Mouse (Mus musculus): ENCODE data around the gene Plekhg1. TPM values are rescaled to one million over a fixed set of nuclear protein-coding genes. Genes with fewer than 3 reads are reported as not detected.

Plekhg1 gene
- polyA plus RNA-seq, 1 experiment from 2014 or later = 17.5 TPM

- ATAC-seq (ENCODE audit: low read depth) = no peak
- 48% methylated on average over 3 of the region's 3 CpGs for WGBS
- no peaks in the 10 kb centered on the region for H3K9me3 ChIP-seq (ENCODE audit: control insufficient read depth, low read length)
- H3K4me2 ChIP-seq (ENCODE audit: low read depth, low read length) = no peak overlapping the region
- no peaks in the 10 kb centered on the region for H3K27me3 ChIP-seq (replicated peaks; ENCODE audit: control insufficient read depth, insufficient read depth, low read length)
- no peak overlapping the region for H3K27ac ChIP-seq (replicated peaks; ENCODE audit: low read depth, low read length)
- DNase-seq (ENCODE audit: low spot score) = no peak
- no peak overlapping the region for H3K4me3 ChIP-seq (ENCODE audit: low read depth, low read length)
- peaks cover 9% of the 10 kb centered on the region; the same call in 1 of the 2 replicates for H3K4me1 ChIP-seq (ENCODE audit: control insufficient read depth, insufficient read depth, low read length)
- H3K9ac ChIP-seq (ENCODE audit: low read depth, low read length) = no peak overlapping the region
- H3K36me3 ChIP-seq (ENCODE audit: control insufficient read depth, insufficient read depth, low read length) = no peaks in the 10 kb centered on the region
Measured at GRCm38 (mm10) chr10:3793825-3794224, 53.7 kb downstream of the Plekhg1 start.

- ATAC-seq (ENCODE audit: low read depth) = no peak
- H3K9me3 ChIP-seq (ENCODE audit: control insufficient read depth, low read length) = no peaks in the 10 kb centered on the region
Measured at GRCm38 (mm10) chr10:3799455-3799854, 59.3 kb downstream of the Plekhg1 start.

GRCm38 (mm10) chr10:3801254-3801653 lies 61.1 kb downstream of the Plekhg1 start:
- DNase-seq (ENCODE audit: low spot score) (no peak), ATAC-seq (ENCODE audit: low read depth) (no peak)
- WGBS = 81% methylated on average over 6 of the region's 6 CpGs
- no peaks in the 10 kb centered on the region; the same call in 1 of the 2 replicates for H3K4me1 ChIP-seq (ENCODE audit: control insufficient read depth, insufficient read depth, low read length)
- H3K27ac ChIP-seq (replicated peaks; ENCODE audit: low read depth, low read length) = no peak overlapping the region
- H3K9me3 ChIP-seq (ENCODE audit: control insufficient read depth, low read length) = no peaks in the 10 kb centered on the region
- H3K36me3 ChIP-seq (ENCODE audit: control insufficient read depth, insufficient read depth, low read length) = no peaks in the 10 kb centered on the region
- no peak overlapping the region for H3K9ac ChIP-seq (ENCODE audit: low read depth, low read length)
- no peak overlapping the region for H3K4me2 ChIP-seq (ENCODE audit: low read depth, low read length)
- no peak overlapping the region for H3K4me3 ChIP-seq (ENCODE audit: low read depth, low read length)
- H3K27me3 ChIP-seq (replicated peaks; ENCODE audit: control insufficient read depth, insufficient read depth, low read length) = no peaks in the 10 kb centered on the region

More at GRCm38 (mm10) chr10:3799455-3799854, 59.3 kb downstream of the Plekhg1 start:
- no peak overlapping the region for H3K4me3 ChIP-seq (ENCODE audit: low read depth, low read length)
- DNase-seq (ENCODE audit: low spot score) = no peak
- H3K9ac ChIP-seq (ENCODE audit: low read depth, low read length) = no peak overlapping the region
- no peaks in the 10 kb centered on the region for H3K27me3 ChIP-seq (replicated peaks; ENCODE audit: control insufficient read depth, insufficient read depth, low read length)
- no peak overlapping the region for H3K4me2 ChIP-seq (ENCODE audit: low read depth, low read length)
- no peaks in the 10 kb centered on the region for H3K36me3 ChIP-seq (ENCODE audit: control insufficient read depth, insufficient read depth, low read length)
- H3K27ac ChIP-seq (replicated peaks; ENCODE audit: low read depth, low read length) = no peak overlapping the region
- H3K4me1 ChIP-seq (ENCODE audit: control insufficient read depth, insufficient read depth, low read length) = no peaks in the 10 kb centered on the region; the same call in 1 of the 2 replicates

GRCm38 (mm10) chr10:3805334-3805733 lies 65.2 kb downstream of the Plekhg1 start:
- WGBS = 25% methylated on average over 3 of the region's 3 CpGs
- Histone ChIP-seq H3K27me3 (replicated peaks; ENCODE audit: control insufficient read depth, insufficient read depth, low read length) (no peaks in the 10 kb centered on the region), H3K9ac (ENCODE audit: low read depth, low read length) (no peak overlapping the region), H3K36me3 (ENCODE audit: control insufficient read depth, insufficient read depth, low read length) (no peaks in the 10 kb centered on the region), H3K27ac (replicated peaks; ENCODE audit: low read depth, low read length) (no peak overlapping the region), H3K9me3 (ENCODE audit: control insufficient read depth, low read length) (no peaks in the 10 kb centered on the region), H3K4me3 (ENCODE audit: low read depth, low read length) (no peak overlapping the region), H3K4me2 (ENCODE audit: low read depth, low read length) (no peak overlapping the region), H3K4me1 (ENCODE audit: control insufficient read depth, insufficient read depth, low read length) (peaks cover 11% of the 10 kb centered on the region)
- ATAC-seq (ENCODE audit: low read depth) (no peak), DNase-seq (ENCODE audit: low spot score) (no peak)

- Histone ChIP-seq H3K4me3 (ENCODE audit: low read depth, low read length) (no peak overlapping the region), H3K9me3 (ENCODE audit: control insufficient read depth, low read length) (no peaks in the 10 kb centered on the region), H3K4me1 (ENCODE audit: control insufficient read depth, insufficient read depth, low read length) (peaks cover 17% of the 10 kb centered on the region), H3K27me3 (replicated peaks; ENCODE audit: control insufficient read depth, insufficient read depth, low read length) (no peaks in the 10 kb centered on the region), H3K9ac (ENCODE audit: low read depth, low read length) (no peak overlapping the region), H3K36me3 (ENCODE audit: control insufficient read depth, insufficient read depth, low read length) (no peaks in the 10 kb centered on the region), H3K27ac (replicated peaks; ENCODE audit: low read depth, low read length) (no peak overlapping the region), H3K4me2 (ENCODE audit: low read depth, low read length) (no peak overlapping the region)
- no peak for ATAC-seq (ENCODE audit: low read depth)
- 49% methylated on average over 3 of the region's 3 CpGs for WGBS
- DNase-seq (ENCODE audit: low spot score) = peak; percentile 77
Measured at GRCm38 (mm10) chr10:3807980-3808379, 67.8 kb downstream of the Plekhg1 start.

- no peaks in the 10 kb centered on the region for H3K36me3 ChIP-seq (ENCODE audit: control insufficient read depth, insufficient read depth, low read length)
- H3K9ac ChIP-seq (ENCODE audit: low read depth, low read length) = no peak overlapping the region
- WGBS = 56% methylated on average over 10 of the region's 10 CpGs
- no peak overlapping the region for H3K4me3 ChIP-seq (ENCODE audit: low read depth, low read length)
- no peaks in the 10 kb centered on the region for H3K27me3 ChIP-seq (replicated peaks; ENCODE audit: control insufficient read depth, insufficient read depth, low read length)
- H3K4me2 ChIP-seq (ENCODE audit: low read depth, low read length) = no peak overlapping the region
- no peak overlapping the region for H3K27ac ChIP-seq (replicated peaks; ENCODE audit: low read depth, low read length)
- ATAC-seq (ENCODE audit: low read depth) (peak; percentile 30; the same call in 1 of the 2 replicates), DNase-seq (ENCODE audit: low spot score) (no peak)
- peaks cover 17% of the 10 kb centered on the region for H3K4me1 ChIP-seq (ENCODE audit: control insufficient read depth, insufficient read depth, low read length)
- no peaks in the 10 kb centered on the region for H3K9me3 ChIP-seq (ENCODE audit: control insufficient read depth, low read length)
Measured at GRCm38 (mm10) chr10:3810476-3811273, 70.5 kb downstream of the Plekhg1 start.

- ATAC-seq (ENCODE audit: low read depth) (no peak), DNase-seq (ENCODE audit: low spot score) (no peak)
- Histone ChIP-seq H3K36me3 (ENCODE audit: control insufficient read depth, insufficient read depth, low read length) (no peaks in the 10 kb centered on the region), H3K27me3 (replicated peaks; ENCODE audit: control insufficient read depth, insufficient read depth, low read length) (no peaks in the 10 kb centered on the region), H3K4me3 (ENCODE audit: low read depth, low read length) (no peak overlapping the region), H3K9ac (ENCODE audit: low read depth, low read length) (no peak overlapping the region), H3K9me3 (ENCODE audit: control insufficient read depth, low read length) (no peaks in the 10 kb centered on the region), H3K4me1 (ENCODE audit: control insufficient read depth, insufficient read depth, low read length) (no peaks in the 10 kb centered on the region), H3K27ac (replicated peaks; ENCODE audit: low read depth, low read length) (no peak overlapping the region), H3K4me2 (ENCODE audit: low read depth, low read length) (no peak overlapping the region)
- whole genome bisulfite sequencing = 69% methylated on average over 5 of the region's 5 CpGs
Measured at GRCm38 (mm10) chr10:3818940-3819701, 79.0 kb downstream of the Plekhg1 start.

GRCm38 (mm10) chr10:3823826-3824225 lies 83.7 kb downstream of the Plekhg1 start:
- no peaks in the 10 kb centered on the region for H3K9me3 ChIP-seq (ENCODE audit: control insufficient read depth, low read length)
- H3K4me3 ChIP-seq (ENCODE audit: low read depth, low read length) = no peak overlapping the region
- no peak overlapping the region for H3K9ac ChIP-seq (ENCODE audit: low read depth, low read length)
- H3K27me3 ChIP-seq (replicated peaks; ENCODE audit: control insufficient read depth, insufficient read depth, low read length) = no peaks in the 10 kb centered on the region
- DNase-seq (ENCODE audit: low spot score) (peak; percentile 78), ATAC-seq (ENCODE audit: low read depth) (peak; percentile 45; the same call in 1 of the 2 replicates)
- H3K27ac ChIP-seq (replicated peaks; ENCODE audit: low read depth, low read length) = no peak overlapping the region
- H3K36me3 ChIP-seq (ENCODE audit: control insufficient read depth, insufficient read depth, low read length) = no peaks in the 10 kb centered on the region
- H3K4me1 ChIP-seq (ENCODE audit: control insufficient read depth, insufficient read depth, low read length) = peaks cover 10% of the 10 kb centered on the region
- no peak overlapping the region for H3K4me2 ChIP-seq (ENCODE audit: low read depth, low read length)
- 57% methylated on average over 6 of the region's 6 CpGs for WGBS

Data from embryonic facial prominence, embryonic 14.5 days (tissue).